8 mouse cellular contexts compared by ENCODE assay signal in genomic region chr16:91618511-91619501, GRCm38 (mm10). TPM values are rescaled to one million over a fixed set of nuclear protein-coding genes. Genes with fewer than 3 reads are reported as not detected.
DNase-seq lines count a peak whose midpoint lies in the region; ATAC-seq and TF ChIP-seq lines count a peak whose summit lies in the region.

Gene Dnajc28 (minus strand): TSS chr16:91619026.

- H3K9me3 ChIP-seq in erythroblast, embryonic 14.5 days (ENCODE audit: control insufficient read depth, low read length): no peaks in the 10 kb centered on the region
- H3K9me3 ChIP-seq in heart, embryonic 12.5 days (replicated peaks): no peaks in the 10 kb centered on the region
- H3K9me3 ChIP-seq in kidney, postnatal 0 days (replicated peaks; ENCODE audit: low read length): no peaks in the 10 kb centered on the region
- no peaks in the 10 kb centered on the region for H3K9me3 ChIP-seq in liver, embryonic 11.5 days (ENCODE audit: control insufficient read depth, low read length)

- TF ChIP-seq CTCF in kidney, postnatal 0 days (IDR thresholded peaks at IDR 0.05; ENCODE audit: low read depth): no peak

- peaks cover 6% of the 10 kb centered on the region for H3K27me3 ChIP-seq in erythroblast, embryonic 14.5 days (ENCODE audit: control insufficient read depth)
- no peaks in the 10 kb centered on the region for H3K27me3 ChIP-seq in heart, embryonic 12.5 days (replicated peaks)
- no peaks in the 10 kb centered on the region for H3K27me3 ChIP-seq in kidney, postnatal 0 days (ENCODE audit: insufficient read depth, low read length)
- H3K27me3 ChIP-seq in liver, embryonic 11.5 days (replicated peaks; ENCODE audit: control insufficient read depth, insufficient read depth, low read length): no peaks in the 10 kb centered on the region
- no peaks in the 10 kb centered on the region; the same call in 1 of the 2 replicates for H3K27me3 ChIP-seq in splenic B cell, adult 2 months (ENCODE audit: control insufficient read depth, insufficient read depth, low read length, poor library complexity, severe bottlenecking)

- peak within 1 kb of the TSS; percentile 90 for H3K4me2 ChIP-seq in heart, embryonic 12.5 days
- peak within 1 kb of the TSS; percentile 93 for H3K4me2 ChIP-seq in kidney, postnatal 0 days (ENCODE audit: low read length)
- peak within 1 kb of the TSS; percentile 95 for H3K4me2 ChIP-seq in liver, embryonic 11.5 days

- peak; percentile 82 for DNase-seq in CD4-positive helper T cell, adult 2 months (ENCODE audit: low read depth, low spot score)
- peak; percentile 49 for DNase-seq in brain, embryonic 18.5 days (ENCODE audit: low read depth, low spot score)
- peak; percentile 84 for DNase-seq in kidney, postnatal 0 days (ENCODE audit: low spot score)
- DNase-seq in liver, embryonic 11.5 days (ENCODE audit: low spot score): peak; percentile 76
- DNase-seq in naive thymus-derived CD4-positive, alpha-beta T cell, adult 2 months (ENCODE audit: low read depth): peak; percentile 83
- peak; percentile 83 for DNase-seq in splenic B cell, adult 2 months (ENCODE audit: low read depth, low spot score)

- H3K4me3 ChIP-seq in erythroblast, embryonic 14.5 days (replicated peaks): peak within 1 kb of the TSS; percentile 80
- H3K4me3 ChIP-seq in heart, embryonic 12.5 days: peak within 1 kb of the TSS; percentile 73
- peak within 1 kb of the TSS; percentile 55 for H3K4me3 ChIP-seq in kidney, postnatal 0 days (replicated peaks; ENCODE audit: low read depth, low read length)
- peak within 1 kb of the TSS; percentile 73 for H3K4me3 ChIP-seq in liver, embryonic 11.5 days (ENCODE audit: low read depth, low read length)

- H3K9ac ChIP-seq in heart, embryonic 12.5 days: peak within 1 kb of the TSS; percentile 75
- H3K9ac ChIP-seq in kidney, postnatal 0 days (ENCODE audit: low read depth, low read length): peak within 1 kb of the TSS; percentile 54
- H3K9ac ChIP-seq in liver, embryonic 11.5 days (ENCODE audit: low read depth, low read length): peak within 1 kb of the TSS; percentile 82

- H3K4me1 ChIP-seq in erythroblast, embryonic 14.5 days (ENCODE audit: control insufficient read depth): peaks cover 13% of the 10 kb centered on the region
- H3K4me1 ChIP-seq in heart, embryonic 12.5 days (replicated peaks): peaks cover 6% of the 10 kb centered on the region; the same call in 1 of the 2 replicates
- H3K4me1 ChIP-seq in kidney, postnatal 0 days (replicated peaks; ENCODE audit: insufficient read depth, low read length): no peaks in the 10 kb centered on the region
- no peaks in the 10 kb centered on the region for H3K4me1 ChIP-seq in liver, embryonic 11.5 days (replicated peaks; ENCODE audit: control insufficient read depth, insufficient read depth, low read length)

- WGBS in heart, embryonic 12.5 days: 9% methylated on average over 39 of the region's 39 CpGs
- 10% methylated on average over 39 of the region's 39 CpGs for WGBS in kidney, postnatal 0 days
- WGBS in liver, embryonic 11.5 days: 9% methylated on average over 39 of the region's 39 CpGs

- ATAC-seq in heart, embryonic 12.5 days (ENCODE audit: insufficient number of reproducible peaks, low FRiP score): peak; percentile 92
- peak; percentile 83 for ATAC-seq in kidney, postnatal 0 days (replicated peaks; ENCODE audit: low FRiP score, low read depth)
- peak; percentile 91 for ATAC-seq in liver, embryonic 11.5 days (replicated peaks; ENCODE audit: low FRiP score)

- H3K27ac ChIP-seq in heart, embryonic 12.5 days (ENCODE audit: poor library complexity, severe bottlenecking): no peak within 1 kb of the TSS
- no peak within 1 kb of the TSS for H3K27ac ChIP-seq in kidney, postnatal 0 days
- H3K27ac ChIP-seq in liver, embryonic 11.5 days (ENCODE audit: low read depth, low read length): no peak within 1 kb of the TSS

- peaks cover 45% of the 10 kb centered on the region for H3K36me3 ChIP-seq in erythroblast, embryonic 14.5 days (ENCODE audit: control insufficient read depth)
- H3K36me3 ChIP-seq in heart, embryonic 12.5 days: peaks cover 41% of the 10 kb centered on the region
- H3K36me3 ChIP-seq in kidney, postnatal 0 days (ENCODE audit: insufficient read depth, low read length): peaks cover 25% of the 10 kb centered on the region; the same call in 1 of the 2 replicates
- peaks cover 32% of the 10 kb centered on the region for H3K36me3 ChIP-seq in liver, embryonic 11.5 days (ENCODE audit: control insufficient read depth, insufficient read depth, low read length)
- no peaks in the 10 kb centered on the region; the same call in 1 of the 2 replicates for H3K36me3 ChIP-seq in splenic B cell, adult 2 months (ENCODE audit: control insufficient read depth, insufficient read depth, low read length, poor library complexity, severe bottlenecking)

RNA-seq across cellular contexts. Expression of gene Dnajc28, which starts in this region (rescaled TPM):
- polyA plus RNA-seq in erythroblast, embryonic 14.5 days (2012): 0.19 and 0.23 TPM in 2 replicates
- polyA plus RNA-seq in heart, embryonic 12.5 days (2016; fragmentation: Nextera tagmentation; extraction: Ambion mirVana): 3.5 and 3.8 TPM in 2 replicates
- polyA plus RNA-seq in kidney, postnatal 0 days (2015; fragmentation: Nextera tagmentation; extraction: Ambion mirVana): 4.4 and 4.5 TPM in 2 replicates
- polyA plus RNA-seq in liver, embryonic 11.5 days (2014; fragmentation: Nextera tagmentation; extraction: Ambion mirVana): 2.2 and 3.0 TPM in 2 replicates
